Mouse (Mus musculus) splenic B cell, adult 2 months (primary cell): ENCODE results near the gene Serpinb1b.
A peak's percentile ranks its signal among the peaks of the same experiment; 100 is the strongest.
"Not testable (repeated sequence)": the region's sequence is repeated elsewhere in the genome, so short reads cannot be mapped to it uniquely, and the experiment has no call there.

ENCODE experiments used
- DNase-seq: peaks from one replicate; pipeline ENCODE4 v3.0.0-alpha.2; 2011; ENCODE audit warnings: low read depth, low spot score
- H3K27me3 ChIP-seq: 2 replicates; pipeline ENCODE4 v1.6.1; 2012; ENCODE audit warnings: mild to moderate bottlenecking, low read length, moderate library complexity, mixed read lengths; ENCODE audit not compliant: control insufficient read depth, poor library complexity, insufficient read depth, severe bottlenecking
- H3K36me3 ChIP-seq: 2 replicates; pipeline ENCODE4 v1.6.1; 2012; ENCODE audit warnings: mild to moderate bottlenecking, low read length, moderate library complexity, mixed read lengths; ENCODE audit not compliant: control insufficient read depth, poor library complexity, insufficient read depth, severe bottlenecking

The Serpinb1b gene

DNA sequence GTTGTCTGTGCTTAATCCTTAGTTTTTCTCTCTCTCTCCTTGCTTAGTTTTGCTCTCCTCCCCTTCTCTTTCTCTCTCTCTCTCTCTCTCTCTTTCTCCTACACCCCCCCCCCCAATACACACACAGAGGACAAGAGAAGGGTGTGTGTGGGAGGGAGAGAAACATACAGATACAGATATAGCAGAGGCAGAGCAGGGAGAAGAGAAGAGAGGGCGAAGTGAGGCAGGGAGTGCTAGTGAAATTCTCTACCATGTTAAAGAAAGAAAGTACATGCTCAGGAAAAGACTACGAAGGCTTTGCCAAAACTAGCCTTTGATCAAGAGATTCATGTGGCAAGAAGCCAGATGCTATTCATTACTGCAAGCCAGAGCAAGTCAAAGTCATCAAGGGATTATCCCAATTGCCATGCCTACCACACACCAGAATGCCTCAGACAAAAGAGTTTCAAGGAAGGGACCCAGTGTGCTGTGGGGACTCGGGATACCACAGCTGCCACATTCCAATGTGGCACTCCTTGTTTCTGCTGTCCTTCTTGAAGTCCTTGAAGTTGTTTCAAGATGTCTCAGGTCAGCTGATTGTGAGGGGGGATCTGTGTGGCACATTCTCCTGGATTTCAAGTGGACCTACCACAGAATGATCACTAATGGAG, at the start of gene Serpinb1b:
Serpinb1b (plus strand) TSS at position 520 of the 650 bp plus-strand sequence.
- Histone ChIP-seq H3K36me3 (no peaks in the 10 kb centered on the region; the same call in 1 of the 2 replicates), H3K27me3 (no peaks in the 10 kb centered on the region)
- DNase-seq = no peak

DNA sequence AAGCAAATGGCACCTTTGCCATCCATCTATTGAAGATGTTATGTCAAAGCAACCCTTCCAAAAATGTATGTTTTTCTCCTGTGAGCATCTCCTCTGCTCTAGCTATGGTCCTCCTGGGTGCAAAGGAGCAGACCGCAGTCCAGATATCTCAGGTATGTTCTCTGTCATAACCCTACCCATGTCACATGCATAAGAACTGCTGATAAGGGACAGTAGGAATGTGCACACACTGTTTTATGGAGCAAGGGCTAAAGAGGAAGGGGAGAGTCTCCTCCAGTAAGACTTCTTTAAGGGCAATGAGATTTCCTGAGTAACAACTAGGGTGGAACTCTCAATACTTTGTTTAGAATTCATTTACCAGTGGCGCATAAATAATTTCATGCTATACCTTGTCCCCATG, 48.9 kb upstream of the Serpinb1b start:
- H3K27me3 ChIP-seq, H3K36me3 ChIP-seq, DNase-seq: not testable (repeated sequence)

DNA sequence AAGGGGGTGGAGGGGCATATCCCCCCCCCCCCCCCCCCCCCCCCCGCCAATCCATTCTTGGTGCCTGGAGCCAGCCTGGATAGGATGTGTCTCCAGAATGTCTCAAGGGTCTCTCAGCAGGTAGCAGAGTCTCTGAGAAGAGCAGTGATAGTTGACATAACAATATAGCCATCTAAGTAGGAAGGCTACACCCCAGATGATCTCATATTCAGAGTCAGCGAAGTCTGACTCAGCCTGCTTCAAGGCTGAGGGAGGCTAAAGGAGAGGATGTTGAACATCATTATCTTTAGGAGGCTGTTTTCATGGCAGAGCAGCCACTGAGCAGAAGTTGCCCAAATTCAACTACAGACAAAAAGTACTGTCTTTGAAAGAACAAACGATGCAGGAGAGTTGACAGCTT, 48.1 kb upstream of the Serpinb1b start:
- Histone ChIP-seq H3K36me3 (no peaks in the 10 kb centered on the region), H3K27me3 (no peaks in the 10 kb centered on the region)
- DNase-seq = no peak

DNA sequence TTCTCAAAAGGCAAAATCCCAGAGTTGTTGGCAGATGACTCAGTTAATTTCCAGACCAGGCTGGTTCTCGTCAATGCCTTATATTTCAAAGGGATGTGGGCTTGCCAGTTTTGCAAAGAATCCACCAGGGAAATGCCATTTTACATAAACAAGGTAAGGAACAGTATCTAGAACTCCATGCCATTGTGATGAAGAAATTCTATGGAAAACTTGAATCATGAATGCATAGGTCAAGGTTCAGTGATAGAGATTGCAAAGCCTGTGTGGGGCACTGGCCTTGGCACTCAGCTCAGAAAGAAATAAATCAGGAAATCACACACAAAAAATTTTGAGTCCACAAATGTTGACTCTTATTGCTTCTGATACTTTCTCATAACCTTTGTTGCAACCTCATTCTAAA, 42.9 kb upstream of the Serpinb1b start:
- Histone ChIP-seq H3K27me3 (no peaks in the 10 kb centered on the region), H3K36me3 (no peaks in the 10 kb centered on the region)
- DNase-seq = no peak

DNA sequence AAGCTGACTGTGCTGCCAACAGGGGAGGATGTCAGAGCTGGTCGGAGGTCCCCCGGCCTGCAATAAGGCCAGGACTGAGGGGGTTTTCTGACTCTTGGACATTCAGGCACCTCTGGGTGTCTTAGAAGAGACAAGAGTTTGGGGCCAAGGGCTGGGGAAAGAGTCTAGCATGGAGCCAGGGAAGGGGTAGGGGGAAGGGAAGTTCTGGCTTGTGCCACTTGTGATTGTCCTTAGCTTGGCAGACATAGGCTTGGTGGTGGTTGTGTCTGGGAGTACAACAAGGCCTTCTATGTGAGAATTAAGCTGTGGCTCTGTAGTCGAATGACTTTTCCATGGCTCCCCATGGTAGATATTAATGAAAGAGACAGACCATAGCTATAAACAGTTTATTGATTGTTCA, 34.8 kb upstream of the Serpinb1b start:
- Histone ChIP-seq H3K27me3 (no peaks in the 10 kb centered on the region), H3K36me3 (no peaks in the 10 kb centered on the region)
- DNase-seq = no peak

DNA sequence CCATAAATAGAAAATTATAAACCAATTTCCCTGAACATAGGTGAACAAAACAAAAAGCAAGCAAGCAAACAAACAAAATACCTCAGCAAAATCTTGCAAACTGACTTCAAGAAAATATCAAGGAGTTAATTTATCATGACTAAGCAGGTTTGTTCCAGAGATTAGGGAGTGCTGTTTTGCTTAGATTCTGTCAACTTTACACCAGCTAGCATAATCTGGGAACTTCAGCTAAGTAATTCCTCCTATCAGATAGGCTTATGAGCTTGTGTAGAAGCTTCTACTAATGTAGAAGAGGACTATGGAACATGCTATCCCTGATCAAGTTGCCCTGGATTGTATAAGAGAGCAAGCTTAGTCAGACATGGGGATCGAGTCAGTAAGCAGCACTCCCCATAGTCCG, 31.1 kb upstream of the Serpinb1b start:
- H3K36me3 ChIP-seq = no peaks in the 10 kb centered on the region
- DNase-seq = no peak

DNA sequence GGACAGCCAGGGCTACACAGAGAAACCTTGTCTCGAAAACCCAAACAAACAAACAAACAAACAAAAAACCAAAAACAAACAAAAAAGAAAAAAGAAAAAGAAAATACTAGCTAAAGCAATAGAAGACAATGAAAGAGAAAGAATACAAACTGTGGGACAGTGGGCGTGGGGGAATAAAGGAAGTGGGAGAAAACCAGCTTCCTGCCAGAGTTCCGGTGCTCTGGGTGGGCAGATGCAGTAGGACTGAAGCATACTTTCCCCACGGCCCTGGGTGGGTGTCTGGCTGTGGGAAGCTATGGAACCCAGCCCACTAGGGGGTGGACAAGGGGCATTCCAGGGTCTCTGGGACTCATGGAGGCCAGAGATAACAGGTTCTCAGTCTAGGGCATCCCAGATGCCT, 30.2 kb upstream of the Serpinb1b start:
- Histone ChIP-seq H3K27me3 (no peaks in the 10 kb centered on the region), H3K36me3 (no peaks in the 10 kb centered on the region)
- DNase-seq = peak; percentile 7

More for the DNA sequence above, 31.1 kb upstream of the Serpinb1b start:
- no peaks in the 10 kb centered on the region for H3K27me3 ChIP-seq

DNA sequence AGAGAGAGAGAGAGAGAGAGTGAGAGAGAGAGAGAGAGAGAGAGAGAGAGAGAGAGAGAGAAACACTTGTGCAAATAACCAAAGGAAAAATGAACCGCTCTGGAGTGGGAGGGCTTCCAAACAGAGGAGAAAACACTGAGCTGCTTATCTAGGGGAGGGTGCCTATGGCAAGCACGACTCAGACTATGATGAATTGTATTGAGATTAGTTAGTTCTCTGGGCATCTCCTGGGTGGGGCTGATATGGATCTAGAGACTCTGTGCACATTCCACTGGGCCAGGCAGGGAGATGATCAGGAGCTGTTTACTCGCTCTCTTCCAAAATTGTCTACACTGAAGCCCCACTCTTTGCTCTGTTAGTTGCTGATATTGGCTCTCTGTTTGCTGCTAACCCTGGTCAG, 26.7 kb upstream of the Serpinb1b start:
- Histone ChIP-seq H3K27me3 (no peaks in the 10 kb centered on the region), H3K36me3 (no peaks in the 10 kb centered on the region)
- no peak for DNase-seq

DNA sequence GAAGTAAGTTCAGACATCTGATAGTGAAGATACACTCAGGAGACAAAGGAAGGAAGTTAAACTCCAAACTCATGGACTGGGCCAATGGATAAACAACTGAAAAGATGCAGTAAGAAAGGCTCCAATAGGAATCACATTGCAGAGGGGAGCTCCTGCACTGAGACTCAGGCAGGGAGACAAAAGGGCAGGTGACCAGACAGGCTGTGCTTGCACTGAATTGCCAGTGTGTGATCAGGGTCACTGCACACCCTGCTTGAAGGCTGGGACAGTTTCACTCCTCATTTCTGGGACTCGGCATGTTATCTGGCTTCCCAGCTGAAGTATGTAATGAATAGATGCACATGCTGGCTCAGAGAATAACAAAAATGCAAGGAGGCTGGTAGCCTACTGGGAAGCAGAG, 15.3 kb upstream of the Serpinb1b start:
- Histone ChIP-seq H3K36me3 (no peaks in the 10 kb centered on the region), H3K27me3 (no peaks in the 10 kb centered on the region)
- no peak for DNase-seq

DNA sequence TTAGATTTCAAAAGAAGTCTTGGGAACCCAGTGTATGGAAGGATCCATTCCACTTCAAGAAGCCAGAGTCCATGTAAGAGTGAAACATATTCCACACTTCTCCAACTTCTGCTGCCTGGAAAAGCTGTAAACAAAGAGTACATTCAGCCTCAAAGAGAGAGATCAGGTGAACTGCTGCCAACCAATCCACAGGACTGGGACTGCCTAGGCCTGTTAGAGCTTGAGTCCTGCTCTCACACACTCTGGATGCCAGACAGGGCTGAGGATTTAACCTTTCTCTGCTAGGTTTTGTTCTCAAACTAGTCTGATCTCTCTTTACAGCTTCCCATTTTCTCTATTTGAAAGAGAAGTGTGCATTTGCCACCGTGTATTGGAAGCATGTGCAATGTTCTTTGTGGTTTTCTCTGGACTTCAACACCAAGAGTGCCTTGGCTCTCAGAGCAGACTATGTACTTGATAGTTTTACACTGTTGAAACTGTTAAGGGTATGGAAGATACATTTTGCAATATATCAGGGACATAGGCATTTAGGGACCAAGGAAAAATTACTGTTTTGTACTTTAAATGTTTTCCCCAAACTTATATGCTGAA, 10.9 kb upstream of the Serpinb1b start:
- Histone ChIP-seq H3K27me3 (no peaks in the 10 kb centered on the region), H3K36me3 (no peaks in the 10 kb centered on the region)
- no peak for DNase-seq

DNA sequence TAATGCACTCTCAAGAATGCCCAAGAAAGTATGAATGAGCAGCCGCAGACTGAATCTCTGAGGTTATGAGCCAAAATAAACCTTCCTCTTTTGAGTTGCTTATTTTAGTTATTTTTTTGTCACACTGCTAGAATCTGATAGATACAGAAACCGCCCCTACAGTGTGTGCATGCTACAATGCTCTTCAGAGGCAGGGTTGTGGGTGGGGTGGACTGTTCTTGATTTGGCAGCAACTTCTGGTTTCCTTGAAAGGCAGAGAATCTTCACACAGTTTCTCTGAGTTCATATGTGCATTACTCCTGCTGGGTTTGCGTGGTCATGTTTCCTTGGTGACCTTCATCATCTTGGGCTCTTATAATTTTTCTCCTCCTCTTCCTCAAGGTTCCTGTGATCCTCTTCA, 10.2 kb upstream of the Serpinb1b start:
- Histone ChIP-seq H3K27me3 (no peaks in the 10 kb centered on the region), H3K36me3 (no peaks in the 10 kb centered on the region)
- peak; percentile 67 for DNase-seq

DNA sequence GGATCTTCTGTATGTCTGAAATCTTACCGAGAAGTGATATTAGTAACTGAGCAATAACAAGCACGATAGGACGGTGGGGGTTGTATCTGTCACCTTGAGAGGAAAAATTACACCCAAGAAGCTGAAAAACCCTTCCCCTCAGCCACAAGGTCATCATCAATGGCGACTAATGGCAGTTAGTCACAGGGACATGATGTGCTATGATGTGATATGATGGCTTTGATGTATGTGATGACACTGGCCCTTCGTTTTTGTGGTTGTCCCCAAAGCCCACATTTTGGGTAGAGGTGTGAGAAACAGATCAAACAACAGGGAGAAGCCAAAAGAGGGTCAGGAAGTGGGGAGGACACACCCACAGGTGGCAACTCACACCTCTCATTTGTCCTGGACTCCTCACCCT, 6.6 kb upstream of the Serpinb1b start:
- DNase-seq = no peak
- Histone ChIP-seq H3K36me3 (no peaks in the 10 kb centered on the region; the same call in 1 of the 2 replicates), H3K27me3 (no peaks in the 10 kb centered on the region)

DNA sequence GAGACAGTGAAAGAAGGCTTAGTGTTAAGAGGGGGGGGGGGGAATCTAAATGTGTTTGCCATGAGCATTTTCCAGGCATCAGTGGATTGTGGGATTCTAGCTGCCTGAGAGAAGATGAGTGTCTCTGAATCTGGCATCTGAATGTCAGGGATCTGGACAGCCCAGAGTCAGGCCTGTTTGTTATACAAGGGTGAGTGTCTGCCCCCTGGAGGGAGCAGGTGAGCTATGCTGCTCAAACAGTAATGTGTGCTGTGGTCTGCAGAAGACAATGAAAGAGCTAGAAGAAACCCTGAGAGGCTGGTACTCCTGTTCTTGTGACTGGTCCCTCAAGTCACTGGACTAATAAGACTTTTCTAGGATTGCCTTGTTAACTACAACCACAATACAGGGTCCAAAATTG, 4.3 kb upstream of the Serpinb1b start:
- DNase-seq = peak; percentile 70
- H3K36me3 ChIP-seq = no peaks in the 10 kb centered on the region; the same call in 1 of the 2 replicates
- no peaks in the 10 kb centered on the region for H3K27me3 ChIP-seq

DNA sequence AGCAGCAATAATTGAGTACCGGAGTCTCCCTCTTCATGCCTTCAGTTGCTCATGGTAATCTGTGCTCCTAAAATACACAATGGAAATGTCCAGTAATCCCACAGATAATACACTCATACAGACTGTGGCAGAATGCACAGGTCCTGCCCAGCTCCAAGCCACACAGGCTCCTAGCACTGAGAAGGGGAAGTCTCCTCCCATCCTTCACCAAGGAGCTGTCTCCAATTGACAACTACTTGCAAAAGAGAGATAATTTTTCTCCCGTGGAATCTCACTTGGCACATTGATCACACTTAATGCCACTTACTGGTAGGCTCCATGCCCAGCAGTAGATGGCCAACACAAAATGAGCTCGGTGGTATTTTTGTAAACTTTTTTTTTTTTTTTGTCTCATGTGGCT, 2.1 kb upstream of the Serpinb1b start:
- no peak for DNase-seq
- H3K36me3 ChIP-seq = no peaks in the 10 kb centered on the region; the same call in 1 of the 2 replicates
- H3K27me3 ChIP-seq = no peaks in the 10 kb centered on the region

DNA sequence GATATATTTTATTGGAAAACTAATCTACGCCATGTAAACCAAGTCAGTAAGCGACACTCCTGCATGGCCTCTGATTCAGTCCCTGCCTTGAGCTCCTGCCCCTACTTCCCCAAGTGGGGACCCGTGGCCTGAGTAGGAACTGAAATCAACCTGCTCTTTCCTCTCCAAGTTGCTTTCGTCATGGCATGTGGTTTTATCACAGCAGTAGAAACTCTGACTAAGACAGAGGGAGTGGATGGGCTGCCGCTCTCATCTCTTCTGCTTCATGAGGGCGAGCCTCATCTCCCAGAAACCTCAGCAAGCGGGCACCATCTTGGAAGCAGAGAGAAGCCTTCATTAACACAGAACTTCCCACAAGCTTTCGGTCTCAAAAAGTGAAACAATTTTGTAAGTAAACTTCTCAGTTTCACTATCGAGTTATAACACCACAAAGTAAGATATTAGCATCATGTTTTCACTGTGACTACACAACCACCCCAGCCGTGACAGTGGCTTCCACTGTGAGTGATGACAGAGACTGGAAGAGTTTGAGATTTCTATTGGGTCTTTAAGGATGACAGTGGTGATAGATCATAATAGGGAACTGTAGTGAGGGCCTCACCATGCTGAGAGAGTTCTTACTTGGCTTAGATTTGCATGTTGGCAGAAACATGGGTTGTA, 1.2 kb upstream of the Serpinb1b start:
- H3K36me3 ChIP-seq = no peaks in the 10 kb centered on the region; the same call in 1 of the 2 replicates
- DNase-seq = peak; percentile 66
- no peaks in the 10 kb centered on the region for H3K27me3 ChIP-seq
